Mouse (Mus musculus): ENCODE results near the gene Patl2.
"Not testable (repeated sequence)": the region's sequence is repeated elsewhere in the genome, so short reads cannot be mapped to it uniquely, and the experiment has no call there.

Patl2 gene

GRCm38 (mm10) chr2:122141332-122141967, 44.5 kb downstream of the Patl2 start:
- no peak for DNase-seq (ENCODE audit: low spot score)

GRCm38 (mm10) chr2:122140815-122141214, 45.2 kb downstream of the Patl2 start:
- DNase-seq (ENCODE audit: low spot score), result no peak

DNA sequence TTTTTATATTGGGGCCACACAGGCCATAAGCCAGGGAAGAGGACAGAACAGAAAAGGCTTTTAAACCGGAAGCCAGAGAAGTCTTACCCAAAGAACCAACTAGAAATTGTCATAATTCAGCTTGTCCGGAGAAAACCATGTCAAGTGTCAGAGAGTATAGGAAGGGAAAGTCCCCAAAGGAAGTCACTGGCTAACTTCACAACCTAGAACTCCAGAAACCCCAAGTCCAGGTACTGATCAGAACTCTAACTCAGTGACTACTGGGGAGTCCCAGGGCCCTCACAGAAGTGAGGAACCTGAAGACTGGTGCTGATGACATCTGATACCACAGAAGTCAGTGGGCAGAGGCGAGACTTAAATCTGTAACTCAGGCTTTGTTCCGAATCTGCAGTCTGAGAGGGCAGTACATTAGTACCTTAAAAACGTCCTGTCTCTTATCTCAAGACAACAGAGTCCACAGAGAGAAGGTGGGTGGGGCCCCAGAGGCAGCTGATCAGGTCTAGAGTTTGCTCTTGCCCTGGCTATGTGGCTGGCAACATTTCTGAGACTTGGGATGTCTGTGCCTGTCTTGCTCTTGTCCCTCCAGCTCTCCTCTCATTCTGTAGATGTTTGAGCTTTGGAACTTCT, 48.0 kb downstream of the Patl2 start:
- no peak for DNase-seq (ENCODE audit: low spot score)

GRCm38 (mm10) chr2:122132618-122133017, 53.4 kb downstream of the Patl2 start:
- DNase-seq (ENCODE audit: low spot score), result no peak

DNA sequence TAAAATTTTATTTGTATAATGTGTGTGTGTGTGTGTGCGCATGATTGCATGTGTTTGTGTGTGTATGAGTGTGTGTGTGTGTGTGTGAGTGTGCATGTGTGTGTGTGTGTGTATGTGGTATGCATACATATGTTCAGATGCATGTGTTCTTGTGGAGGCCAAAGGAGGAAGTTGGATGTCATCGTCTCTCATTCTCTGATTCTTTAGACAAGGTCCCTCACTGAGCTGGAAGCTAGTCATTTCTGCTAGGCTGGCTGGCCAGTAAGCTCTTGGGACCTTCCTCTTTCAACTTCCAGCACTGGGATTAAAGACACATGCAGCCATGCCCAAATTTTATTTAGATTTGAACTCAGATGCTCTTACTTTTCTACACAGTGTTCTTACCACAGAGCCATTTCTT, 53.9 kb downstream of the Patl2 start:
- DNase-seq (ENCODE audit: low spot score), result no peak

GRCm38 (mm10) chr2:122127635-122128034, 58.4 kb downstream of the Patl2 start:
- DNase-seq (ENCODE audit: low spot score), result no peak

DNA sequence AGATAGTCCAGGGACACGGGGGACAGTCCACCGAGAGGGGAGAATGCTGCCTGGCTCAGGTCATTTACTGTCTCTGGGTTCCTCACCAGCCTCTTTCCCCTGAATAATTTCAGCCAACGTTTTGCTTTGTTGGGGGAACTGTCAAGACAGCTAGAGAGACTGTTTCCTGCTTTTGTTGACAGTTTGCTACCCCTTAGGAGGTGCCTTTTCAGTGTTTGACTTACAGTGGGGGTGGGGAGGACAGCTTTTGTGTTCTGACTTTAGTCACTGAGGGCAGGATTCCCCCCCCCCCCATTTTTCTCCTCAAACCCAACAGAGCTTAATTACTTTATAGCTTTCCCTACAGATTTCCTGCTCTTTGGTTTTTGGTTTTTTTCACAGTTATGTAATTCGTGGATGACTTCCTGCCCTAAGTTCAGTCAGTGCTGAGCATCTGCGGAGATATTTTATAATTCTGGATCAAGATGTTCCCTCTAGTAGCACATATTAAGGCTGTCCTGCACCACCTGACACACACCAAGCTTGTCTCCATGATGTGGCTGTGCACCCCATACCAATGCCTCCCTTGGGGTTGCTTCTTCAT, 59.1 kb downstream of the Patl2 start:
- DNase-seq (ENCODE audit: low spot score), result no peak

DNA sequence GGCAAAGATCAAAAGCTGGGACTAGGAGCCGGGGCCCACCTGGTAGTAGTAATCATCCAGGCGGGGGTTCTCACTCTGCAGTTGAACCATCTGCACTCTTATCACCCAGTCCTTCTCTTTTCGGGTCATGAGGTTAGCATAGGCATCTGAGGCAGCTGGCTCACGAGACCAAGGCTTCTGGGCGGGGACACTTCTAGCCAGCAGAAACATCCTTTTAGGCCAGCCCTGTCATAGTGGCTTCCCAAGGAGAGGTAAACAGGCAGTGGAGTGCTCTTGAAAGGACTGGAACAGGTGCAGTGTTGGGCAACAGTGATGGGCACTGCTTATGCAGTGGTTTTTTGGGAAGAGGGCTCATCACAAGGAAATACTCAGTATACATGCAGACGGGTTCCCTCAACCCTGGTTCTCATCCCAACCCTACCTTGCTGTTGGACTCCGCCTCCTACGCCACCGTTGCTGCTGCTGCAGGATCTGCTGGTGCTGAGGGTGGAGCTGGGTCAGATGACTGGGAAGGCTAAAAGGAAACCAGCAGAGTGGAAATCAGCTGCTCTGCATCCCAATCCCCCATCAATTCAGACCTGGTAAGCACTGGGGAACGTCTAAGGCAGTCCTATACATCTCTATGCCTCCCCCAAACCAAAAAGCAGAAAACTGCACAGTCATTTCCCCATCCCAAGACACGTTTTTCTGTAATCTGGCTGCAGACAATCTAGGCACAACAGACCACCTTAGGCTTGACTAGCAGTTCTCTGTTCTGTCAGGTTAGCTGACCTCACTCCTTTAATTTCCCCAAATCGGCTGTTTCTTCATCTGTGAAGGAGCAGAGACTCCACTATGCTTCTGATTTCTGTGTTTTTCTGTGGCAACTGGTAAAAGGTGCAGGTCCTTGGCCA, 60.1 kb downstream of the Patl2 start:
- no peak for DNase-seq (ENCODE audit: low spot score)

GRCm38 (mm10) chr2:122117961-122118958, 67.7 kb downstream of the Patl2 start, which contains the start of gene Spg11:
Gene Spg11 (minus strand): TSS chr2:122118386.
- peak; percentile 96 for DNase-seq (ENCODE audit: low spot score)

DNA sequence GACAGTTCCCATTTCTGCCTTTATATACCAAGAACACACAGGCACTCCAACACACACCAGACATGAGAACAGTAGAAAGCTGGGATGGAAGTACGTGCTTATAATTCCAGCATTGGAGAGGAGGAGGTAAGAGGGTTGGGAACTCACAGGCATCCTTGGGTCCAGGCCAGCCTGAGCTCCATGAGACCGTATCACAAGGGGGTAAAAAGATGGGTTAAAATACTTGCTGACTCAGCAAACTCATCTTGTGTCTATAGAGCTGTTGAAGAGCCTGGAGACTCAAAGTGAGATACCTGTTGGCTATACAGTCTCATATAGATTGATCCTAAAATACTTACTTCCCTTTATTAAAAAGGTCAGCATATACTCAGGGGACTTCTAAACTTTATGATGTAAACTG, 69.1 kb downstream of the Patl2 start:
- no peak for DNase-seq (ENCODE audit: low spot score)

GRCm38 (mm10) chr2:122109714-122110113, 76.3 kb downstream of the Patl2 start:
- no peak for DNase-seq (ENCODE audit: low spot score)

GRCm38 (mm10) chr2:122108101-122108500, 77.9 kb downstream of the Patl2 start:
- DNase-seq (ENCODE audit: low spot score), result no peak

- DNase-seq (ENCODE audit: low spot score), result no peak
Measured at GRCm38 (mm10) chr2:122102070-122102469, 83.9 kb downstream of the Patl2 start.

- not testable (repeated sequence) for DNase-seq (ENCODE audit: low spot score)
Measured at GRCm38 (mm10) chr2:122097686-122098085, 88.3 kb downstream of the Patl2 start.

DNA sequence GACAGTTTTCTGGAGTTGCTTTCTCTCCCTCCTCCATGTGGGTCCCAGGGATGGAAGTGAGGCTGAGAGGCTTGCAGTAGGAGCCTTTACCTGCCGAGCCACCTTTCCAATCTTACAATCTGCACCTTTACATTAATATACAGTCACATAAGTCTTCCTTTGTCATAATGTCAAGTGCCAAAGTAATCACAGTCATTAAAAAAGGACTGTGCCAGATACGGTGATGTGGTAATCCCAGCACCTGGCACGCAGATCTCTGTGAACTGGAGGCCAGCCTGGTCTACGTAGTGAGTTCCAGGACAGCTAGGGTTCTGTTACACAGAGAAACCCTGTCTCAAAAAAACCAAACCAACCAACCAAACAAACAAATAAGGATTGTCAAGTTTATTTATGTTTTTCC, 92.1 kb downstream of the Patl2 start:
- DNase-seq (ENCODE audit: low spot score), result no peak

GRCm38 (mm10) chr2:122086446-122086845, 99.5 kb downstream of the Patl2 start:
- DNase-seq (ENCODE audit: low spot score), result no peak

DNA sequence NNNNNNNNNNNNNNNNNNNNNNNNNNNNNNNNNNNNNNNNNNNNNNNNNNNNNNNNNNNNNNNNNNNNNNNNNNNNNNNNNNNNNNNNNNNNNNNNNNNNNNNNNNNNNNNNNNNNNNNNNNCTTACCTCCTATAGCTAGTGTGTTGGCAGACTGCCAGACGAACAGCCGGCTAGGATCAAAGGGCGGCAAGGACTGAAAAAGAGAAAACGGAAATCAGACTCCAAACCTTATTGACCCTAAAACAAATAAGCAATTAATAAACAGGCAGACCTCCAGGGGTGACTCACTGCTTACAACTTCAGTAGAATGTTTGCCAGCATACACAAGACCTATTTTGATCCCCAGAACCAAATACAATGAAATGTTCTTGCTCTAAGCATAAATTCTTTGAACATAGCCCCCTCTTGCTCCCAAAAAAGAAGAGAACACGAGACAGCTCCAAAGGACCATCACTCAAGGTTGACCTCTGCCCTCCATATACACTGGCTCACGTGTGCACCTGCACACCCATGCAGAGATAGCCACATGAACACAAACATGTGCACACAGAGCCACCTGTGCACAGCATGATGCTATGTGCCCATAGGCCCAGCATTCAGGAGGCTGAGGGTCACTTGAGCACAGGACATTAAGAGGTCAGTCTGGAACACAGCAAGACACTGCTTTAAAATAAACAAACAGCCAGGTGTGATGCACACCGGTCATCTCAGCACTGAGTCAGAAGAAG, 104.1 kb downstream of the Patl2 start:
- no peak for DNase-seq (ENCODE audit: low spot score)
